Mouse (Mus musculus) heart, adult 8-10 months (tissue): ENCODE data around the gene Milr1. TPM values are rescaled to one million over a fixed set of nuclear protein-coding genes. Genes with fewer than 3 reads are reported as not detected.
A peak's percentile ranks its signal among the peaks of the same experiment; 100 is the strongest.
"Not testable (repeated sequence)": the region's sequence is repeated elsewhere in the genome, so short reads cannot be mapped to it uniquely, and the experiment has no call there.

ENCODE experiments used
- DNase-seq: peaks from one replicate; pipeline ENCODE4 v3.0.0; 2022; ENCODE audit warnings: low spot score
- total RNA-seq, 4 experiments: library from RNA; stranded (reverse); gene quantifications; 2 replicates each; pipeline ENCODE4 v1.2.4; 2022

The Milr1 gene
- total RNA-seq, 4 experiments from 2014 or later = 0.22 to 1.5 (median 0.74) TPM

GRCm38 (mm10) chr11:106776960-106777359, 25.9 kb downstream of the Milr1 start:
- DNase-seq = no peak

DNA sequence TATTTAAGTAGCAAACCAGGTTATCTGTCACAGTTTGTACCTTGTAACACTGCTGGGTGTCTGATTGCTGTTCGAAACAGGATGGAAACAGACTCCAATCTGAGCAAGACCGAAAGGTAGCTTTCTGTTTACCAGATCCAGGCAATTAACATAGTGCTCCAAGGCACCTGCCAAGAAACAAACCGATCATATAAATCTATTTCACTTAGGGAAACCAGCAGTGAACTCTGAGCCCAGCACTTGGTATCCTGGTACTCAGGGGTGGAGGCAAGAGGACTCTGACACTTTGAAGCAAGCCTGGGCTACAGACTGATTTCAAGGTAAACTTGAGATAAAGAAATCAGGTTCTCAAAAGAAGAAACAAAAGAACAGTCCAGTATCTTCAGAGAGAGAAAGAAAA, 26.4 kb downstream of the Milr1 start:
- no peak for DNase-seq

GRCm38 (mm10) chr11:106778132-106778531, 27.1 kb downstream of the Milr1 start:
- no peak for DNase-seq

GRCm38 (mm10) chr11:106778589-106779387, 27.8 kb downstream of the Milr1 start:
- DNase-seq = no peak

- DNase-seq = peak; percentile 90
These were observed 28.5 kb downstream of the Milr1 start, which contains the start of gene Polg2 for GRCm38 (mm10) chr11:106779388-106780088. TSS of gene Polg2 (minus strand) at chr11:106779537.

DNA sequence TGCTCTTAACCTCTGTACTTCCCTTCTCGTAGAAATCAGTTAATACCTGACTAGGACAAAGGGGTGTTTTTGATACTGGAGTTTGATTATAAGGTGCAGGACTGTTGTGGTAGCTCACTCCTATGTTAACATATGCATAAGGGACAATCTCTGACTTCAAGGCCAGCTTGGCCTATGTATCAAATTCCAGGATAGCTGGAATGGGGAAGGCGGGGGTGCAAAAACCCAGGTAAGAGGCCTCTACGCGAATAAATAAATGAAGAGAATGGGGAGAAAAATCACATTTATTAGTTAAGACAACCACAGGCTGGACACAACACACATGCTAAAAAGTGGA, 29.0 kb downstream of the Milr1 start:
- no peak for DNase-seq

- no peak for DNase-seq
These were observed 29.7 kb downstream of the Milr1 start for GRCm38 (mm10) chr11:106780590-106781220.

- DNase-seq = not testable (repeated sequence)
These were observed 31.2 kb downstream of the Milr1 start for GRCm38 (mm10) chr11:106782271-106782670.

DNA sequence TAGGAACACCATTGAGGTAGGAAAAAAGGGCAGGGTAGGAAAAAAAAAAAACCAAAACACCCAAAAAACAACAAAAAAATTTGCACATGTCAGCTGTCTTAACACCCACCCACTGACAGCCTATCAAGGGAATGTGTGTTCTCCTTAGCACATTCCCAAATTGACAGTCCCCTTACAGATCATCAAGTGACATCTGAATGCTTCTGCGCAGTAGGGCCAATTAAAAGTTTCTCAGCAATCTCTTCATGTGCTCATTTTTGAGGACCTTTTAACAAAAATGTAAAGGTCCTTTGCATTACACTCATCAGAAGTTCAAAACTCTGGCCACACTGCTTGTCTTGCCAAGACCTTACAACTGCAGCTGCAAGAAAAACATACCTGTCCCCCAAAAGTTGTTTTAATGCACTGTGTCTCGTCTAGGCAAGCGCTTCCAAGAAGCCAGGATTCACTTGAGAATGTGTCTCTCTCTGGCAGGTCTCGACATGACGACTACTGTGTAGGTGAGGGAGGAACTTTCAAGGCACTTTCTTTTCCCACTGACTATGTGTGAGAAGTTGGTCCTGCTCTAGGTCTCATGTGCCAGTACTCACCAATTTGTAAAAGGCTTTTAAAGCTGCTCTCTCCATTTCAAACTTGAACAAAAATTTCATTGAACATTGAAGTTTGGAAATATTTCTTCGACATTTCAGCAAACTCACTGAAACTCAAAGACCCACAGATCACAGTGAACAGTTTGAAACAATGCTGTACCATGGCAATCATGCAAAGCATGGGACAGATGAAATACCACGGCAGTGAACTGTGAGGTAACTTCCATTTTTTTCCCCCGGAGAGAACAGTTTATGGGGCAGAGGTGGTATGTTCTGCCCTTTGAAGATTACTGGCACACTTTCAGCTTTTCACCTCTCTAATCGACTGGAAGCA, 32.1 kb downstream of the Milr1 start:
- no peak for DNase-seq

GRCm38 (mm10) chr11:106784476-106784875, 33.5 kb downstream of the Milr1 start:
- DNase-seq = no peak

DNA sequence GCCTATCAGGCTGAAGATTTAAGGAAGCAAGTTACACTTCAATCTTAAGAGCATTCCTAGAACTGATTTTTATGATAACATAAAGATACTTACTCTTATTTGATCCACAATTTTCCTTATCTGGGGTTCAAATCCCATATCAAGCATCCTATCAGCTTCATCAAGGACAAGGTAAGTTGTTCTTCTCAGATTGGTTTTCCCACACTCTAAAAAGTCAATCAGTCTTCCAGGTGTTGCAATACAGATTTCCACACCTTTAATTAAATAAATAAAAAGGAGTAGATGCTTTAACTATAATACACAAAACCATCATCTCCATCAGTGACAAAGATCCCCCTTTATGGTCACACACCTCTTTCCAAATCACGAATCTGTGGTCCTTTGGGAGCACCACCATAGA, 34.0 kb downstream of the Milr1 start:
- no peak for DNase-seq

GRCm38 (mm10) chr11:106787131-106788025, 36.4 kb downstream of the Milr1 start:
- DNase-seq = peak; percentile 88

DNA sequence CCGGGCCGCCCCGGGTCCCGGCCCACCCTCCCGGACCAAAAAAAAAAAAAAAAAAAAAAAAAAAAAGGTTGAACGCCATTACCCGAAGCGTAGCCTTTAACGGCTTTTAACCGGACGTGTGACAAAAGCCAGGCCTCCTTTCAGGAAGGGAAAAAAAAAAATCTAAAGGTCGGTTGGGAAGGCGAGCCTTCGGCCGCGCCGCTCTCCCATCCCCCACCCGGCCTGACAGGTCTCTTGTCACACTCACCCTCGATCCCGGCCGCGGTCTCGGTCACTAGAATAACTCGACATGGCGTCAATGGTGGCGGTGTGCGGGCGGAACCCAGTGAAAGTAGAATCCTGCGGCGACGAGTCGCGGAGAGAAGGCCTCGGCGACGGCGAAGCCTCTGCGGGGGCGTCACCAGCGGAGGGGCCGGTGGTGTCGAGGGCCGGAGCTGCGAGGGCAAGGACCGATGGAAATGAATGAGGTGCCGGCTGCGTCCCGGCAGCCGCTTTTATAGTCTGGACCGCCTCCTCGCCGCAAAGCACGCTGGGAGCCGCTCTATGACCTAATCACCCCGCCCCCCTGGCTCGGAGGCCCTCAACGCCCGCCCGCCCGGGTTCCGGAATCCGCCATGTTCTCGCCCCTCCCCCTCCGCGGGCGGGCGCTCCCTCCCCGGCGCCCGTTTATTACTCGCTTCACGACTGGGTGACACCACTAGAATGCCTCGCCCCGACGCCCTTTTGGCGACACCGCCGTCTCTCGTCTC, 37.2 kb downstream of the Milr1 start:
- DNase-seq = peak; percentile 96

GRCm38 (mm10) chr11:106788775-106789459, 37.9 kb downstream of the Milr1 start, which contains the start of the genes Ddx5 and Cep95:
TSS of gene Ddx5 (minus strand) at chr11:106789185.
TSS of gene Cep95 (plus strand) at chr11:106789252.
- DNase-seq = peak; percentile 98

DNA sequence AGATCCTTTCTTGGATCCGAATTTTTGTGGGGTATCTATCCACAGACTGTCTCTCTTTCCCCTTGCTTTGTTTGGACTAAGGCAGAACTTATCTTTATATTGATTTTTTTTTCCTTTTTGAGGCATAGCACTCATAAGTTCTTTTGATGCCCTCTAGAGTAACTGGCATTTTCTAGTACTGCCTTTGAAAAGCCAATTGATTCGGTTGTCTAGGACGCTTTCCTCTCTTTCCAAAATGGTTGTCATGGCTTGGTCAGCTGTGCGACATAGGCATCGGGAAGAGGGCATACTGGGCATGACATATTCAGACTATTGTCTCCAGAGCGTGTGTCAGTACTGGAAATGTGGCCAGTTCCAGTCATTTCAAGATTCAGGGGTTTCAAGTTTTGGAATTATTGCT, 38.6 kb downstream of the Milr1 start:
- DNase-seq = no peak

DNA sequence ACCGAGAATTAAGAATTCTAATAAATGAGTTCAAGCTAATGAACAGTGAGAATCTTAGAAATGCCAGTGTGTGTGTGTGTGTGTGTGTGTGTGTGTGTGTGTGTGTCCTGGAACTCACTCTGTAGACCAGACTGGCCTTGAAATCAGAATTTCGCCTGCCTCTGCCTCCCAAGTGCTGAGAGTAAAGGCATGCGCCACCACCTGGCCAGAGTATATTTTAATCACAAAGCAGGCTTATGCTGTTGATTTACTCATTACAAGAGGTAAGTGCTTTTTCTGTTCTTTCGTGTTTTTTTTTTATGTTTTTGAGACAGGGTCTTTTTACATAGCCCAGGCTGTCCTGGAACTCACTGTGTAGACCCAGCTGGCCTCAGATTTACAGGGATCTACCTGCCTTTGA, 42.8 kb downstream of the Milr1 start:
- DNase-seq = no peak

- DNase-seq = no peak
These were observed 44.7 kb downstream of the Milr1 start for GRCm38 (mm10) chr11:106795679-106796078.

- DNase-seq = no peak
These were observed 51.1 kb downstream of the Milr1 start for GRCm38 (mm10) chr11:106802069-106802627.

DNA sequence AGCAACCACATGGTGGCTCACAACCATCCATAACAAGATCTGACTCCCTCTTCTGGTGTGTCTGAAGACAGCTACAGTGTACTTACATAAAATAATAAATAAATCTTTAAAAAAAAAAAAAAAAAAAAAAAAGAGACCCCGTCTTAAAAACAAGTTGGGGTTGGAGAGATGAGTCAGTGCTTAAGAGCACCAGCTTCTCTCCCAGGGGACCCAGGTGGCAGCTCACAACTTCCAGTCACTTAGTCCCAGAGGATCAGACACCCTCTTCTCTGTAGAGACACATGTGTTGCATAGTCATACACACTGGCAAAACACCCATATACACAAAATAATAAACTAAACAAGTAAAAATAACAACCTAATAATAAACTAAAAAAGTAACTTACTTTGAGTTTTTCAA, 56.4 kb downstream of the Milr1 start:
- DNase-seq = not testable (repeated sequence)
